ENCODE assay signal across 17 mouse cellular contexts in the genomic region with DNA sequence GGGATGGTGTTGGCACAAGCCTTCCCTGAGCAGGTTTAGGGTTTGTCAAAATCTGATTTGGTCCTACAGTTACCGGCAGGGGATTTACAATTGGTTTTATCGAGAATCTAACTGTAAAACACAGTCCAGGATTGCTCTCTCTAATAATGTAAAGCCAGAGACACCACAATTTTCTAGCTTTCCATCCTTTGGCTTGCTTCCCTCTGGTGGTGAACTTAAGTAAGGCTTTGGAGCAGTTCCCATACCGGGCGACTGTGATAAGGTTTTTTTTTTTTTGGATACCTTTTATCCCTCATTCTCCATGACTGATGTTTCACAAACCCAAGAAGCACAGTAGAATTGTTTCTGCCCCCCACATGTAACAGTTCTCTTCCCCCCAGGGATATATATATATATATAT.
A peak's percentile ranks its signal among the peaks of the same experiment; 100 is the strongest.
DNase-seq lines count a peak whose midpoint lies in the region; ATAC-seq and TF ChIP-seq lines count a peak whose summit lies in the region.
"Had no signal": no experiment of that assay in that cellular context is flagged by ENCODE, and none has a peak within 500 bp of the region (broad histone marks: within the 10 kb centered on the region; RNA-seq: fewer than 3 reads in every experiment).

No protein-coding gene starts in this region.

- intact Hi-C loops in heart, postnatal 36 days (cut with DNase I), result no loop called here

- no peak overlapping the region for H3K9ac ChIP-seq in hindbrain, postnatal 0 days (replicated peaks; ENCODE audit: low read length)
- no peak overlapping the region for H3K9ac ChIP-seq in hindbrain, embryonic 13.5 days
- H3K9ac ChIP-seq in midbrain, embryonic 14.5 days (replicated peaks; ENCODE audit: low read length), result no peak overlapping the region
- H3K9ac ChIP-seq in midbrain, embryonic 15.5 days, result no peak overlapping the region
- H3K9ac ChIP-seq: embryonic facial prominence, embryonic 12.5 days; heart, embryonic 12.5 days had no signal

- H3K4me2 ChIP-seq in hindbrain, postnatal 0 days (ENCODE audit: low read depth, low read length), result no peak overlapping the region
- no peak overlapping the region for H3K4me2 ChIP-seq in hindbrain, embryonic 13.5 days
- H3K4me2 ChIP-seq in midbrain, embryonic 14.5 days (ENCODE audit: low read length), result no peak overlapping the region
- H3K4me2 ChIP-seq in midbrain, embryonic 15.5 days, result no peak overlapping the region
- H3K4me2 ChIP-seq: embryonic facial prominence, embryonic 12.5 days; heart, embryonic 12.5 days; midbrain, embryonic 11.5 days had no signal

- WGBS in hindbrain, postnatal 0 days, result 66% methylated on average over 4 of the region's 4 CpGs
- 75% methylated on average over 4 of the region's 4 CpGs for WGBS in hindbrain, embryonic 13.5 days
- 79% methylated on average over 4 of the region's 4 CpGs for WGBS in midbrain, embryonic 14.5 days
- WGBS in midbrain, embryonic 15.5 days, result 77% methylated on average over 4 of the region's 4 CpGs

- H3K4me1 ChIP-seq in hindbrain, postnatal 0 days (ENCODE audit: insufficient read depth, low read length), result no peaks in the 10 kb centered on the region
- H3K4me1 ChIP-seq in hindbrain, embryonic 13.5 days (replicated peaks), result no peaks in the 10 kb centered on the region
- H3K4me1 ChIP-seq in midbrain, embryonic 14.5 days (ENCODE audit: control insufficient read depth, insufficient read depth, low read length), result no peaks in the 10 kb centered on the region
- H3K4me1 ChIP-seq in midbrain, embryonic 15.5 days, result no peaks in the 10 kb centered on the region
- H3K4me1 ChIP-seq: embryonic facial prominence, embryonic 12.5 days; heart, embryonic 12.5 days had no signal

- no peak for ATAC-seq in hindbrain, postnatal 0 days
- no peak for ATAC-seq in hindbrain, embryonic 13.5 days (ENCODE audit: low FRiP score)
- ATAC-seq in midbrain, embryonic 14.5 days (ENCODE audit: low FRiP score, low TSS enrichment), result no peak
- no peak for ATAC-seq in midbrain, embryonic 15.5 days (replicated peaks)
- peak; percentile 67 for ATAC-seq in megakaryocyte-erythroid progenitor cell, adult 5-6 weeks (replicated peaks; ENCODE audit: low FRiP score, low TSS enrichment, poor library complexity, severe bottlenecking)
- ATAC-seq: CD4-positive, CD25-positive, alpha-beta regulatory T cell, adult 4 months had no signal

- peak; percentile 4 for DNase-seq in hindbrain, postnatal 0 days (ENCODE audit: low spot score)
- peak; percentile 18 for DNase-seq in midbrain, embryonic 14.5 days
- DNase-seq in NIH3T3 (ENCODE audit: low read depth), result peak; percentile 51
- DNase-seq in heart, postnatal 36 days, result no peak
- no peak for DNase-seq in urinary bladder, adult 18-20 months (ENCODE audit: low spot score in 2 of 2)
- DNase-seq: adrenal gland, adult 2 months; layer of hippocampus, adult 9-11 months; liver; lung, postnatal 14 days; right cerebral cortex, postnatal 25 days had no signal

- no peak overlapping the region for H3K4me3 ChIP-seq in hindbrain, postnatal 0 days (ENCODE audit: low read length)
- H3K4me3 ChIP-seq in hindbrain, embryonic 13.5 days, result no peak overlapping the region
- H3K4me3 ChIP-seq in midbrain, embryonic 14.5 days (replicated peaks; ENCODE audit: low read depth, low read length), result no peak overlapping the region
- H3K4me3 ChIP-seq in midbrain, embryonic 15.5 days, result no peak overlapping the region
- H3K4me3 ChIP-seq: embryonic facial prominence, embryonic 12.5 days; heart, embryonic 12.5 days had no signal

- peak; percentile 40 for TF ChIP-seq CTCF in hindbrain, postnatal 0 days (IDR thresholded peaks at IDR 0.05; ENCODE audit: low read depth)

- no peak overlapping the region for H3K27ac ChIP-seq in hindbrain, postnatal 0 days
- H3K27ac ChIP-seq in hindbrain, embryonic 13.5 days, result no peak overlapping the region
- no peak overlapping the region for H3K27ac ChIP-seq in midbrain, embryonic 14.5 days (replicated peaks; ENCODE audit: low read depth, low read length)
- H3K27ac ChIP-seq in midbrain, embryonic 15.5 days, result no peak overlapping the region
- H3K27ac ChIP-seq: embryonic facial prominence, embryonic 12.5 days had no signal

- no peaks in the 10 kb centered on the region for H3K36me3 ChIP-seq in hindbrain, postnatal 0 days (ENCODE audit: insufficient read depth, low read length)
- H3K36me3 ChIP-seq in hindbrain, embryonic 13.5 days, result no peaks in the 10 kb centered on the region
- H3K36me3 ChIP-seq in midbrain, embryonic 14.5 days (ENCODE audit: control insufficient read depth, insufficient read depth, low read length), result no peaks in the 10 kb centered on the region
- H3K36me3 ChIP-seq in midbrain, embryonic 15.5 days (replicated peaks), result no peaks in the 10 kb centered on the region
- H3K36me3 ChIP-seq: embryonic facial prominence, embryonic 12.5 days; heart, embryonic 12.5 days had no signal

- H3K9me3 ChIP-seq in hindbrain, postnatal 0 days (ENCODE audit: low read length), result no peaks in the 10 kb centered on the region
- H3K9me3 ChIP-seq in hindbrain, embryonic 13.5 days, result no peaks in the 10 kb centered on the region
- no peaks in the 10 kb centered on the region for H3K9me3 ChIP-seq in midbrain, embryonic 14.5 days (ENCODE audit: control insufficient read depth, low read length)
- no peaks in the 10 kb centered on the region for H3K9me3 ChIP-seq in midbrain, embryonic 15.5 days
- H3K9me3 ChIP-seq: embryonic facial prominence, embryonic 12.5 days had no signal

- H3K27me3 ChIP-seq in hindbrain, postnatal 0 days (ENCODE audit: insufficient read depth, low read length), result no peaks in the 10 kb centered on the region
- H3K27me3 ChIP-seq in hindbrain, embryonic 13.5 days, result no peaks in the 10 kb centered on the region
- no peaks in the 10 kb centered on the region for H3K27me3 ChIP-seq in midbrain, embryonic 14.5 days (ENCODE audit: control insufficient read depth, insufficient read depth, low read length)
- H3K27me3 ChIP-seq in midbrain, embryonic 15.5 days (replicated peaks), result no peaks in the 10 kb centered on the region
- H3K27me3 ChIP-seq: embryonic facial prominence, embryonic 12.5 days; heart, embryonic 12.5 days had no signal

Comparison
In these comparisons a context has a peak if more than half of its experiments do, and no peak if none do; other contexts are left out.
1. DNase-seq: peak in hindbrain, postnatal 0 days (single experiment), midbrain, embryonic 14.5 days (single experiment) and NIH3T3 (single experiment); none in heart, postnatal 36 days (0 of 2) and urinary bladder, adult 18-20 months (0 of 2).